In the genomic region with DNA sequence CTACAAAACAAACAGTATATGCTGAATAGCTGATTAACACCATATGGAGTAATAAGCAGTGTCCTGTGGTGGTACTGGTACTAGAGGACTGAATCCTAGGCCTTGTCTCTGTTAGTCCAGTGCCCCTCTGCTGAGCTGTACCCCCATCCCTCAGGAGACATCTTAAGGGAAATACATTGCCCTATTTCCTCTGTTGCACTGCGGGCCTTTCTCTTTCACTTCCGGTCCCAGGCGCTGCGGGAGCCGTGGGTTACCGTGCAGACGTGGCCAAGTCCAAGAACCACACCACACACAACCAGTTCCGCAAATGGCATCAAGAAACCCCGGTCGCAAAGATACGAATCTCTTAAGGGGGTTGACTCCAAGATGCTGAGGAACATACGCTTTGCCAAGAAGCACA, we compare ENCODE assay signal across 17 mouse cellular contexts. TPM values are rescaled to one million over a fixed set of nuclear protein-coding genes. Genes with fewer than 3 reads are reported as not detected.
DNase-seq lines count a peak whose midpoint lies in the region; ATAC-seq and TF ChIP-seq lines count a peak whose summit lies in the region.
"Had no signal": no experiment of that assay in that cellular context is flagged by ENCODE, and none has a peak within 500 bp of the region (broad histone marks: within the 10 kb centered on the region; RNA-seq: fewer than 3 reads in every experiment).

No protein-coding gene starts in this region.

- no peaks in the 10 kb centered on the region for H3K27me3 ChIP-seq in intestine, postnatal 0 days (replicated peaks; ENCODE audit: control insufficient read depth, insufficient read depth, low read length)
- H3K27me3 ChIP-seq in intestine, embryonic 16.5 days (replicated peaks; ENCODE audit: control insufficient read depth, insufficient read depth, low read length): no peaks in the 10 kb centered on the region
- no peaks in the 10 kb centered on the region for H3K27me3 ChIP-seq in kidney, embryonic 16.5 days (ENCODE audit: insufficient read depth, low read length)
- H3K27me3 ChIP-seq: heart, embryonic 12.5 days; limb, embryonic 15.5 days; neural tube, embryonic 13.5 days had no signal

- H3K4me2 ChIP-seq in intestine, postnatal 0 days (replicated peaks; ENCODE audit: low read depth): no peak overlapping the region
- no peak overlapping the region for H3K4me2 ChIP-seq in intestine, embryonic 16.5 days (ENCODE audit: low read depth, low read length)
- no peak overlapping the region for H3K4me2 ChIP-seq in kidney, embryonic 16.5 days (replicated peaks; ENCODE audit: low read depth, low read length)
- H3K4me2 ChIP-seq: heart, embryonic 12.5 days; limb, embryonic 15.5 days; neural tube, embryonic 13.5 days had no signal

- no peaks in the 10 kb centered on the region for H3K9me3 ChIP-seq in intestine, postnatal 0 days (ENCODE audit: control insufficient read depth)
- 0 out of 2 replicates have a peak, but pooled peaks cover 4% of the 10 kb centered on the region for H3K9me3 ChIP-seq in intestine, embryonic 16.5 days (ENCODE audit: control insufficient read depth, low read length)
- H3K9me3 ChIP-seq in kidney, embryonic 16.5 days (ENCODE audit: low read length): no peaks in the 10 kb centered on the region
- H3K9me3 ChIP-seq: heart, embryonic 12.5 days; hindbrain, embryonic 10.5 days; limb, embryonic 15.5 days; neural tube, embryonic 13.5 days had no signal

- 83% methylated on average over 12 of the region's 12 CpGs for WGBS in intestine, postnatal 0 days
- 86% methylated on average over 12 of the region's 12 CpGs for WGBS in intestine, embryonic 16.5 days
- WGBS in kidney, embryonic 16.5 days: 88% methylated on average over 12 of the region's 12 CpGs

- no peak for ATAC-seq in intestine, postnatal 0 days
- no peak for ATAC-seq in intestine, embryonic 16.5 days
- ATAC-seq in megakaryocyte, adult 5-6 weeks (ENCODE audit: poor library complexity, severe bottlenecking): peak; percentile 93
- ATAC-seq in kidney, embryonic 16.5 days (ENCODE audit: low FRiP score, low TSS enrichment): no peak
- ATAC-seq: forebrain, postnatal 0 days; midbrain, embryonic 16.5 days had no signal

- H3K4me3 ChIP-seq in intestine, postnatal 0 days (ENCODE audit: low read depth, low read length): no peak overlapping the region
- no peak overlapping the region for H3K4me3 ChIP-seq in intestine, embryonic 16.5 days (ENCODE audit: low read length)
- no peak overlapping the region for H3K4me3 ChIP-seq in kidney, embryonic 16.5 days (ENCODE audit: low read length)
- H3K4me3 ChIP-seq: heart, embryonic 12.5 days; hindbrain, embryonic 10.5 days; limb, embryonic 15.5 days; neural tube, embryonic 13.5 days had no signal

- 0 out of 2 replicates have a peak overlapping the region, but pooled peaks have one; percentile 60 for H3K27ac ChIP-seq in intestine, postnatal 0 days (ENCODE audit: low read depth, low read length)
- H3K27ac ChIP-seq in intestine, embryonic 16.5 days (ENCODE audit: low read length): no peak overlapping the region
- H3K27ac ChIP-seq in kidney, embryonic 16.5 days (ENCODE audit: low read length): no peak overlapping the region
- H3K27ac ChIP-seq: hindbrain, embryonic 10.5 days; limb, embryonic 15.5 days; neural tube, embryonic 13.5 days had no signal

- H3K9ac ChIP-seq in intestine, postnatal 0 days (ENCODE audit: low read depth, low read length): no peak overlapping the region
- no peak overlapping the region for H3K9ac ChIP-seq in intestine, embryonic 16.5 days (ENCODE audit: low read depth, low read length)
- H3K9ac ChIP-seq in kidney, embryonic 16.5 days (replicated peaks; ENCODE audit: low read length): no peak overlapping the region
- H3K9ac ChIP-seq: forebrain, postnatal 0 days; heart, embryonic 12.5 days; limb, embryonic 15.5 days; neural tube, embryonic 13.5 days had no signal

- no peaks in the 10 kb centered on the region for H3K4me1 ChIP-seq in intestine, postnatal 0 days (replicated peaks; ENCODE audit: control insufficient read depth, insufficient read depth, low read length)
- H3K4me1 ChIP-seq in intestine, embryonic 16.5 days (ENCODE audit: control insufficient read depth, insufficient read depth, low read length): peaks cover 2% of the 10 kb centered on the region; the same call in 1 of the 2 replicates
- H3K4me1 ChIP-seq in kidney, embryonic 16.5 days (ENCODE audit: insufficient read depth, low read length): no peaks in the 10 kb centered on the region
- H3K4me1 ChIP-seq: heart, embryonic 12.5 days; hindbrain, embryonic 10.5 days had no signal

- DNase-seq in T-cell, adult 2 months (ENCODE audit: low spot score): peak; percentile 43
- peak; percentile 48 for DNase-seq in thymus, postnatal 14 days
- DNase-seq in kidney, postnatal 25 days: no peak
- DNase-seq in kidney, postnatal 4 days: no peak
- DNase-seq: cerebellum, adult 18-20 months; forebrain, postnatal 0 days; kidney, adult 11 months; lung, postnatal 14 days had no signal

- no peak for TF ChIP-seq CTCF in intestine, postnatal 0 days (IDR thresholded peaks at IDR 0.05; ENCODE audit: low read depth)

- H3K36me3 ChIP-seq in intestine, postnatal 0 days (ENCODE audit: control insufficient read depth, insufficient read depth): peaks cover 28% of the 10 kb centered on the region
- peaks cover 17% of the 10 kb centered on the region; the same call in 1 of the 2 replicates for H3K36me3 ChIP-seq in intestine, embryonic 16.5 days (ENCODE audit: control insufficient read depth, insufficient read depth, low read length)
- peaks cover 24% of the 10 kb centered on the region; the same call in 1 of the 2 replicates for H3K36me3 ChIP-seq in kidney, embryonic 16.5 days (ENCODE audit: insufficient read depth, low read length)

RNA-seq across cellular contexts. Expression of gene Trip11, which starts 7.2 kb away (rescaled TPM):
- polyA plus RNA-seq in intestine, postnatal 0 days (2015; fragmentation: Nextera tagmentation; extraction: Ambion mirVana): 42.9 and 54.8 TPM in 2 replicates
- 21.5 and 25.7 TPM in 2 replicates for polyA plus RNA-seq in intestine, embryonic 16.5 days (2015; fragmentation: Nextera tagmentation; extraction: Ambion mirVana)
- 27.7 and 29.6 TPM in 2 replicates for total RNA-seq in megakaryocyte, adult 5-6 weeks (2015)
- 33.8 and 39.6 TPM in 2 replicates for total RNA-seq in megakaryocyte, adult 5-6 weeks (2017)
- 20.9 and 22.8 TPM in 2 replicates for polyA plus RNA-seq in kidney, embryonic 16.5 days (2015; fragmentation: Nextera tagmentation; extraction: Ambion mirVana)

RNA-seq across cellular contexts. Expression of gene Atxn3, which starts 52.2 kb away (rescaled TPM):
- 11.7 and 12.9 TPM in 2 replicates for polyA plus RNA-seq in intestine, postnatal 0 days (2015; fragmentation: Nextera tagmentation; extraction: Ambion mirVana)
- polyA plus RNA-seq in intestine, embryonic 16.5 days (2015; fragmentation: Nextera tagmentation; extraction: Ambion mirVana): 13.1 and 14.0 TPM in 2 replicates
- 24.4 and 26.8 TPM in 2 replicates for total RNA-seq in megakaryocyte, adult 5-6 weeks (2015)
- 51.3 and 53.4 TPM in 2 replicates for total RNA-seq in megakaryocyte, adult 5-6 weeks (2017)
- 12.5 and 14.0 TPM in 2 replicates for polyA plus RNA-seq in kidney, embryonic 16.5 days (2015; fragmentation: Nextera tagmentation; extraction: Ambion mirVana)

Comparison
In these comparisons a context has a peak if more than half of its experiments do, and no peak if none do; other contexts are left out.
1. DNase-seq: peak in T-cell, adult 2 months (single experiment) and thymus, postnatal 14 days (single experiment); none in kidney, postnatal 25 days (0 of 2) and kidney, postnatal 4 days (0 of 2).